Mouse (Mus musculus) CH12.LX (cell line): ENCODE measurements around the gene Elp4.

Source experiments
- CHD1 ChIP-seq: IDR thresholded peaks from 2 replicates; pipeline ENCODE4 v1.6.1; 2012; ENCODE audit warnings: low read depth, low read length, improper control_type of control experiment, inconsistent platforms
- CTCF ChIP-seq, 2 experiments: IDR thresholded peaks in 1 of 2; conservative IDR thresholded peaks in 1 of 2; 2 replicates each; pipeline ENCODE4 v1.5.1; 2011 to 2012; ENCODE audit warnings: low read depth in 2 of 2, low read length in 2 of 2, improper control_type of control experiment in 1 of 2, inconsistent platforms in 1 of 2, mild to moderate bottlenecking in 1 of 2, moderate library complexity in 1 of 2
- EP300 ChIP-seq: IDR thresholded peaks from 2 replicates; pipeline ENCODE4 v1.6.1; 2011; ENCODE audit warnings: low read length, improper control_type of control experiment
- HCFC1 ChIP-seq: IDR thresholded peaks from 2 replicates; pipeline ENCODE4 v1.6.1; 2012; ENCODE audit warnings: low read depth, mild to moderate bottlenecking, inconsistent platforms, low read length, improper control_type of control experiment
- KAT2A ChIP-seq: IDR thresholded peaks from 2 replicates; pipeline ENCODE4 v1.6.1; 2012; ENCODE audit warnings: low read length, improper control_type of control experiment, inconsistent platforms; ENCODE audit not compliant: insufficient replicate concordance
- MAX ChIP-seq: IDR thresholded peaks from 2 replicates; pipeline ENCODE4 v1.6.1; 2011; ENCODE audit warnings: low read length, improper control_type of control experiment
- MYC ChIP-seq: IDR thresholded peaks from 2 replicates; pipeline ENCODE4 v1.6.1; 2011; ENCODE audit warnings: low read depth, mild to moderate bottlenecking, improper control_type of control experiment, low read length
- PAX5 ChIP-seq: IDR thresholded peaks from 2 replicates; pipeline ENCODE4 v1.6.1; 2012; ENCODE audit warnings: low read length, inconsistent platforms, mixed read lengths
- POLR2A ChIP-seq: IDR thresholded peaks from 2 replicates; pipeline ENCODE4 v1.6.1; 2011; ENCODE audit warnings: low read depth, mild to moderate bottlenecking, improper control_type of control experiment, low read length
- RAD21 ChIP-seq: IDR thresholded peaks from 2 replicates; pipeline ENCODE4 v1.6.1; 2011; ENCODE audit warnings: low read depth, mild to moderate bottlenecking, low read length, improper control_type of control experiment, moderate library complexity
- USF1 ChIP-seq: IDR thresholded peaks from 2 replicates; pipeline ENCODE4 v1.6.1; 2014; ENCODE audit warnings: low read depth, mild to moderate bottlenecking, inconsistent platforms, low read length, improper control_type of control experiment
- ZC3H11A ChIP-seq: IDR thresholded peaks from 2 replicates; pipeline ENCODE4 v1.6.1; 2012; ENCODE audit warnings: low read depth, mild to moderate bottlenecking, inconsistent platforms, low read length, improper control_type of control experiment
- ZKSCAN1 ChIP-seq: IDR thresholded peaks from 2 replicates; pipeline ENCODE4 v1.6.1; 2012; ENCODE audit warnings: low read depth, inconsistent platforms, low read length, improper control_type of control experiment, borderline replicate concordance
- ZNF384 ChIP-seq: IDR thresholded peaks from 2 replicates; pipeline ENCODE4 v1.6.1; 2012; ENCODE audit warnings: low read depth, low read length, improper control_type of control experiment, inconsistent platforms

- TF ChIP-seq CTCF (conservative IDR thresholded peaks at IDR 0.05 in 1 of 2, IDR thresholded peaks at IDR 0.05 in 1 of 2; ENCODE audit: low read depth in 2 of 2, low read length in 2 of 2) (no peak), KAT2A (no peak), MYC (no peak), MAX (no peak), USF1 (no peak), ZNF384 (no peak), PAX5 (no peak), CHD1 (no peak), POLR2A (no peak), ZC3H11A (no peak), ZKSCAN1 (no peak), EP300 (no peak), RAD21 (no peak), HCFC1 (no peak)
These were observed 49.5 kb upstream of the Elp4 start for GRCm38 (mm10) chr2:105953862-105954261.
